Mouse (Mus musculus) MEL (cell line): Measurements from ENCODE around the gene 9030612E09Rik. TPM values are rescaled to one million over a fixed set of nuclear protein-coding genes. Genes with fewer than 3 reads are reported as not detected.

Experiments
- DNase-seq: peaks from one replicate; pipeline ENCODE4 v3.0.0; 2011; ENCODE audit warnings: low read depth, low spot score
- H3K27ac ChIP-seq: 2 replicates; pipeline ENCODE4 v1.5.1; 2012; ENCODE audit warnings: low read depth, mild to moderate bottlenecking, control low read depth, low read length, moderate library complexity; ENCODE audit not compliant: control insufficient read depth
- H3K27me3 ChIP-seq, 2 experiments: fragments of 150-350 bp in 1 of 2; sonication (generic) in 1 of 2; 2 replicates each; pipeline ENCODE4 v1.6.1; 2012; ENCODE audit warnings: low read length in 2 of 2, mild to moderate bottlenecking in 2 of 2, improper control_type of control experiment in 1 of 2, moderate library complexity in 1 of 2; ENCODE audit not compliant: insufficient read depth in 2 of 2, control insufficient read depth in 1 of 2
- H3K36me3 ChIP-seq, 2 experiments: 2 replicates each; pipeline ENCODE4 v1.6.1; 2012 to 2014; ENCODE audit warnings: low read length in 2 of 2, improper control_type of control experiment in 1 of 2, inconsistent platforms in 1 of 2, mild to moderate bottlenecking in 1 of 2; ENCODE audit not compliant: insufficient read depth in 2 of 2, control insufficient read depth in 1 of 2
- H3K4me1 ChIP-seq, 2 experiments: fragments of 150-350 bp in 1 of 2; sonication (generic) in 1 of 2; 2 replicates each; pipeline ENCODE4 v1.6.1; 2012; ENCODE audit warnings: low read length in 2 of 2, improper control_type of control experiment in 1 of 2, mild to moderate bottlenecking in 1 of 2; ENCODE audit not compliant: insufficient read depth in 2 of 2, control insufficient read depth in 1 of 2
- H3K4me3 ChIP-seq, 2 experiments: fragments of 150-350 bp in 1 of 2; sonication (generic) in 1 of 2; 2 replicates each; pipeline ENCODE4 v1.5.1; 2012; ENCODE audit warnings: low read depth in 2 of 2, low read length in 2 of 2, mild to moderate bottlenecking in 2 of 2, moderate library complexity in 2 of 2, control low read depth in 1 of 2, improper control_type of control experiment in 1 of 2; ENCODE audit not compliant: control insufficient read depth in 1 of 2, insufficient read depth in 1 of 2
- H3K79me2 ChIP-seq: 2 replicates; pipeline ENCODE4 v1.6.1; 2012; ENCODE audit warnings: mild to moderate bottlenecking, low read length, moderate library complexity; ENCODE audit not compliant: control insufficient read depth, poor library complexity, insufficient read depth
- H3K9ac ChIP-seq: 2 replicates; pipeline ENCODE4 v1.6.1; 2012; ENCODE audit warnings: low read depth, mild to moderate bottlenecking, control low read depth, low read length, moderate library complexity; ENCODE audit not compliant: control insufficient read depth, poor library complexity, severe bottlenecking
- H3K9me3 ChIP-seq: fragments of 150-350 bp; sonication (generic); replicated peaks from 2 replicates; pipeline ENCODE4 v1.6.1; 2012; ENCODE audit warnings: mild to moderate bottlenecking, low read length, improper control_type of control experiment, moderate library complexity; ENCODE audit not compliant: insufficient read depth
- BHLHE40 ChIP-seq: IDR thresholded peaks from 2 replicates; pipeline ENCODE4 v1.6.1; 2012; ENCODE audit warnings: low read depth, mild to moderate bottlenecking, inconsistent platforms, low read length, improper control_type of control experiment, borderline replicate concordance
- CHD2 ChIP-seq: IDR thresholded peaks from 2 replicates; pipeline ENCODE4 v1.6.1; 2011; ENCODE audit warnings: low read length, improper control_type of control experiment
- CTCF ChIP-seq, 3 experiments: IDR thresholded peaks in 2 of 3; conservative IDR thresholded peaks in 1 of 3; 2 replicates each; pipeline ENCODE4 v1.5.1; 2011 to 2012; ENCODE audit warnings: low read length in 3 of 3, low read depth in 2 of 3, mild to moderate bottlenecking in 2 of 3, improper control_type of control experiment in 1 of 3, inconsistent platforms in 1 of 3, mixed read lengths in 1 of 3, moderate library complexity in 1 of 3; ENCODE audit not compliant: control insufficient read depth in 1 of 3, insufficient read depth in 1 of 3, poor library complexity in 1 of 3, severe bottlenecking in 1 of 3
- E2F4 ChIP-seq: IDR thresholded peaks from 2 replicates; pipeline ENCODE4 v1.6.1; 2011; ENCODE audit warnings: low read depth, low read length, improper control_type of control experiment, borderline replicate concordance
- ELF1 ChIP-seq: IDR thresholded peaks from 2 replicates; pipeline ENCODE4 v1.6.1; 2014; ENCODE audit warnings: low read depth, mild to moderate bottlenecking, inconsistent platforms, low read length, improper control_type of control experiment, moderate library complexity
- EP300 ChIP-seq, 2 experiments: IDR thresholded peaks; 2 replicates each; pipeline ENCODE4 v1.6.1; 2011; ENCODE audit warnings: improper control_type of control experiment in 2 of 2, low read length in 2 of 2, low read depth in 1 of 2, mild to moderate bottlenecking in 1 of 2
- ETS1 ChIP-seq: IDR thresholded peaks from 2 replicates; pipeline ENCODE4 v1.6.1; 2012; ENCODE audit warnings: low read depth, mild to moderate bottlenecking, inconsistent platforms, low read length, improper control_type of control experiment, moderate library complexity
- GABPA ChIP-seq: IDR thresholded peaks from 2 replicates; pipeline ENCODE4 v1.6.1; 2012; ENCODE audit warnings: low read depth, mild to moderate bottlenecking, inconsistent platforms, low read length, improper control_type of control experiment, moderate library complexity
- HCFC1 ChIP-seq: IDR thresholded peaks from 2 replicates; pipeline ENCODE4 v1.6.1; 2012; ENCODE audit warnings: low read depth, mild to moderate bottlenecking, inconsistent platforms, low read length, improper control_type of control experiment, moderate library complexity
- KAT2A ChIP-seq: conservative IDR thresholded peaks from 2 replicates; pipeline ENCODE4 v1.6.1; 2012; ENCODE audit warnings: low read depth, low read length, improper control_type of control experiment, inconsistent platforms
- MAFK ChIP-seq: IDR thresholded peaks from 2 replicates; pipeline ENCODE4 v1.6.1; 2011; ENCODE audit warnings: low read depth, mild to moderate bottlenecking, low read length, improper control_type of control experiment, borderline replicate concordance
- MAX ChIP-seq: IDR thresholded peaks from 2 replicates; pipeline ENCODE4 v1.6.1; 2011; ENCODE audit warnings: low read length, improper control_type of control experiment
- MAZ ChIP-seq: IDR thresholded peaks from 2 replicates; pipeline ENCODE4 v1.6.1; 2012; ENCODE audit warnings: low read depth, mild to moderate bottlenecking, inconsistent platforms, low read length, improper control_type of control experiment
- MEF2A ChIP-seq: IDR thresholded peaks from 2 replicates; pipeline ENCODE4 v1.6.1; 2014; ENCODE audit warnings: low read depth, mild to moderate bottlenecking, inconsistent platforms, low read length, improper control_type of control experiment; ENCODE audit not compliant: poor library complexity, insufficient replicate concordance, severe bottlenecking; ENCODE audit errors: extremely low read depth
- MXI1 ChIP-seq: IDR thresholded peaks from 2 replicates; pipeline ENCODE4 v1.6.1; 2011; ENCODE audit warnings: mild to moderate bottlenecking, low read depth, low read length, improper control_type of control experiment
- MYB ChIP-seq: IDR thresholded peaks from 2 replicates; pipeline ENCODE4 v1.6.1; 2011; ENCODE audit warnings: mild to moderate bottlenecking, low read depth, low read length, improper control_type of control experiment
- NELFE ChIP-seq: IDR thresholded peaks from 2 replicates; pipeline ENCODE4 v1.6.1; 2011; ENCODE audit warnings: low read depth, low read length, improper control_type of control experiment
- NRF1 ChIP-seq: IDR thresholded peaks from 2 replicates; pipeline ENCODE4 v1.6.1; 2014; ENCODE audit warnings: low read depth, mild to moderate bottlenecking, inconsistent platforms, low read length, improper control_type of control experiment, moderate library complexity; ENCODE audit not compliant: poor library complexity, insufficient read depth, severe bottlenecking
- POLR2A ChIP-seq, 2 experiments: IDR thresholded peaks; 2 replicates each; pipeline ENCODE4 v1.6.1; 2011 to 2012; ENCODE audit warnings: low read length in 2 of 2, mild to moderate bottlenecking in 2 of 2, control low read depth in 1 of 2, improper control_type of control experiment in 1 of 2, low read depth in 1 of 2, moderate library complexity in 1 of 2; ENCODE audit not compliant: control insufficient read depth in 1 of 2, insufficient read depth in 1 of 2, poor library complexity in 1 of 2
- POLR2AphosphoS2 ChIP-seq: IDR thresholded peaks from 2 replicates; pipeline ENCODE4 v1.6.1; 2011; ENCODE audit warnings: low read length, improper control_type of control experiment
- POLR2AphosphoS5 ChIP-seq: IDR thresholded peaks from 2 replicates; pipeline ENCODE4 v1.6.1; 2012; ENCODE audit warnings: low read depth, borderline replicate concordance, mild to moderate bottlenecking, inconsistent platforms, low read length, moderate library complexity, mixed read lengths
- RAD21 ChIP-seq: IDR thresholded peaks from 2 replicates; pipeline ENCODE4 v1.6.1; 2011; ENCODE audit warnings: mild to moderate bottlenecking, low read depth, low read length, improper control_type of control experiment
- RCOR1 ChIP-seq: IDR thresholded peaks from 2 replicates; pipeline ENCODE4 v1.6.1; 2012; ENCODE audit warnings: low read depth, mild to moderate bottlenecking, inconsistent platforms, low read length, improper control_type of control experiment
- SIN3A ChIP-seq: IDR thresholded peaks from 2 replicates; pipeline ENCODE4 v1.6.1; 2012; ENCODE audit warnings: low read length, improper control_type of control experiment, inconsistent platforms
- SMC3 ChIP-seq: IDR thresholded peaks from 2 replicates; pipeline ENCODE4 v1.6.1; 2011; ENCODE audit warnings: low read depth, low read length, improper control_type of control experiment
- TAL1 ChIP-seq: IDR thresholded peaks from 2 replicates; pipeline ENCODE4 v1.6.1; 2012; ENCODE audit warnings: mild to moderate bottlenecking, inconsistent platforms, low read length, moderate library complexity, mixed read lengths
- TBP ChIP-seq: IDR thresholded peaks from 2 replicates; pipeline ENCODE4 v1.8.0; 2011; ENCODE audit warnings: low read depth, low read length, improper control_type of control experiment
- TCF12 ChIP-seq: IDR thresholded peaks from 2 replicates; pipeline ENCODE4 v1.6.1; 2014; ENCODE audit warnings: low read depth, mild to moderate bottlenecking, inconsistent platforms, low read length, improper control_type of control experiment, moderate library complexity
- UBTF ChIP-seq: IDR thresholded peaks from 2 replicates; pipeline ENCODE4 v1.6.1; 2012; ENCODE audit warnings: low read depth, mild to moderate bottlenecking, inconsistent platforms, low read length, improper control_type of control experiment, moderate library complexity, borderline replicate concordance; ENCODE audit not compliant: insufficient read depth
- USF1 ChIP-seq: IDR thresholded peaks from 2 replicates; pipeline ENCODE4 v1.6.1; 2014; ENCODE audit warnings: low read depth, mild to moderate bottlenecking, inconsistent platforms, low read length, improper control_type of control experiment, moderate library complexity
- USF2 ChIP-seq, 2 experiments: IDR thresholded peaks; 2 replicates each; pipeline ENCODE4 v1.6.1; 2011 to 2012; ENCODE audit warnings: improper control_type of control experiment in 2 of 2, low read length in 2 of 2, borderline replicate concordance in 1 of 2, inconsistent platforms in 1 of 2, low read depth in 1 of 2, mild to moderate bottlenecking in 1 of 2; ENCODE audit not compliant: insufficient read depth in 1 of 2
- ZC3H11A ChIP-seq: IDR thresholded peaks from 2 replicates; pipeline ENCODE4 v1.6.1; 2012; ENCODE audit warnings: low read depth, mild to moderate bottlenecking, inconsistent platforms, low read length, improper control_type of control experiment
- ZKSCAN1 ChIP-seq: IDR thresholded peaks from 2 replicates; pipeline ENCODE4 v1.6.1; 2012; ENCODE audit warnings: low read depth, mild to moderate bottlenecking, inconsistent platforms, low read length, improper control_type of control experiment, moderate library complexity
- ZMIZ1 ChIP-seq: IDR thresholded peaks from 2 replicates; pipeline ENCODE4 v1.6.1; 2012; ENCODE audit warnings: low read depth, mild to moderate bottlenecking, inconsistent platforms, low read length, improper control_type of control experiment, moderate library complexity
- ZNF384 ChIP-seq: IDR thresholded peaks from 2 replicates; pipeline ENCODE4 v1.6.1; 2012; ENCODE audit warnings: low read depth, mild to moderate bottlenecking, inconsistent platforms, low read length, improper control_type of control experiment
- polyA plus RNA-seq, 2 experiments: library from polyadenylated mRNA; stranded (reverse) in 1 of 2; unstranded in 1 of 2; fragments of >175 nt in 1 of 2; fragments of >200 nt in 1 of 2; gene quantifications; 2 replicates each; pipeline versions ENCODE4 v1.2.1 to v1.2.4; 2012; ENCODE audit warnings: low replicate concordance in 2 of 2, low read depth in 1 of 2; ENCODE audit not compliant: insufficient read length in 2 of 2, insufficient read depth in 1 of 2, missing spikeins in 1 of 2
- total RNA-seq: library from RNA; depleted of rRNA; stranded (reverse); fragments of 300-350 nt; gene quantifications from 2 replicates; pipeline ENCODE4 v1.2.3, GENCODE M21; 2012

9030612E09Rik gene
- total and polyA plus RNA-seq, 3 experiments, result not detected

DNA sequence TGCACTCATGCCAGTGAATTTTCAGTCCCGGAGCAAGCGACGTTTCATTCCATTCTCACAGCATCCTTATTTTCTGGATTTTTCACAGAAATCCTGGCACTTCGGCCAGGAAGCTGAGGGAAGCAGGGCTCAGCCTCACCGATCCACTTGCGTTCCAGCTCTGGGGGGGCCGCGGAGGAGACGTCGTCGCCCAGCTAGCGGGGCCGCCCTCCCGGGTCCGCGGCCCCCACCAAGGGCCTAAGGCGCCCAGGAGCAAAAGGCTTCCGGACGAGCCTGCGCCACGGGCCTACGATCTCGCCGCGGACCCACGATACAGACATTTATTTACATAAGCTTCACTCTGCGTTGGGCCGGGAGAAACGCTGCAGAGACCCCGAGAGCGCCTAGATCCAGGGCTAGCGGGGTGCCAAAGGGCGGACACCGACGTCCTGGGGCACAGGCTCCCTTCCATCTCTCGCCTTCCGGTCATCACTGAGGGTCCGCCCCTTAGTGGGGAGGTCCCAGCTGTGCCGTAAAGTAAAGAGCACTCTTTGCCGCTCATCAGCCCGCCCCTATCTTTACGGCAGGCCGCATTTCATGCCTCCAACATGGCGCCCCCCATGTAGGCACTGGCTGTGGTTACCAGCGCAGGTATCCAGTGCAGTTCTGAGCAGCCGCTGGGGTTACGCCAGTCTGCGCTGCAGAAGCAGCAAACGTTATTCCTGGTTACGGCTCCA lies 46.6 kb downstream of the 9030612E09Rik start, which contains the start of gene Pdss2:
Gene Pdss2, plus strand, starts transcription at position 577 of the 716 bp plus-strand sequence.
- TF ChIP-seq USF1, result no peak
- no peak for TF ChIP-seq RAD21
- no peak for TF ChIP-seq MEF2A
- peak; percentile 91 for TF ChIP-seq SIN3A
- no peak for TF ChIP-seq CTCF (IDR thresholded peaks at IDR 0.05 in 2 of 3, conservative IDR thresholded peaks at IDR 0.05 in 1 of 3; ENCODE audit: control insufficient read depth in 1 of 3, insufficient read depth in 1 of 3, low read depth in 2 of 3, low read length in 3 of 3, poor library complexity in 1 of 3, severe bottlenecking in 1 of 3)
- TF ChIP-seq TCF12, result peak; percentile 82
- TF ChIP-seq MXI1, result peak; percentile 93
- TF ChIP-seq SMC3, result no peak
- no peak for TF ChIP-seq ZNF384
- peak; percentile 72; the same call in 1 of the 2 replicates for TF ChIP-seq POLR2AphosphoS5
- TF ChIP-seq ZC3H11A, result no peak
- peak; percentile 73 for TF ChIP-seq ELF1
- TF ChIP-seq GABPA, result no peak
- peak; percentile 93; the same call in 1 of the 2 replicates for TF ChIP-seq POLR2AphosphoS2
- no peak for TF ChIP-seq E2F4
- no peak for TF ChIP-seq USF2 (IDR thresholded peaks at IDR 0.05; ENCODE audit: borderline replicate concordance in 1 of 2, insufficient read depth in 1 of 2, low read depth in 1 of 2, low read length in 2 of 2)
- TF ChIP-seq TBP, result peak; percentile 91
- TF ChIP-seq UBTF, result no peak
- no peak for TF ChIP-seq TAL1
- TF ChIP-seq NRF1, result peak; percentile 51; the same call in 1 of the 2 replicates
- TF ChIP-seq MAX, result peak; percentile 69; the same call in 1 of the 2 replicates
- peak; percentile 77; the same call in 1 of the 2 replicates for TF ChIP-seq ZMIZ1
- TF ChIP-seq MAFK, result no peak
- peak; percentile 61; the same call in 1 of the 2 replicates for TF ChIP-seq MAZ
- TF ChIP-seq CHD2, result no peak
- TF ChIP-seq MYB, result no peak
- TF ChIP-seq POLR2A (IDR thresholded peaks at IDR 0.05; ENCODE audit: control insufficient read depth in 1 of 2, insufficient read depth in 1 of 2, low read depth in 1 of 2, low read length in 2 of 2, poor library complexity in 1 of 2), result peak; percentile 83 to 99; a peak in 3 of 4 replicates
- peak; percentile 88 for TF ChIP-seq KAT2A
- no peak for TF ChIP-seq ZKSCAN1
- peak; percentile 96 for TF ChIP-seq HCFC1
- TF ChIP-seq BHLHE40, result no peak
- TF ChIP-seq NELFE, result peak; percentile 95
- peak; percentile 56; the same call in 1 of the 2 replicates for TF ChIP-seq ETS1
- TF ChIP-seq EP300 (IDR thresholded peaks at IDR 0.05; ENCODE audit: low read depth in 1 of 2, low read length in 2 of 2), result 0 out of 4 replicates have a peak, but pooled peaks of 1 of the 2 experiments have one; percentile 22
- 0 out of 2 replicates have a peak, but pooled peaks have one; percentile 12 for TF ChIP-seq RCOR1
- Histone ChIP-seq H3K27ac (peak within 1 kb of the TSS; percentile 74), H3K27me3 (no peaks in the 10 kb centered on the region), H3K79me2 (peaks cover 12% of the 10 kb centered on the region), H3K4me3 (peak within 1 kb of the TSS; percentile 64 to 89), H3K9me3 (no peaks in the 10 kb centered on the region), H3K4me1 (peaks cover under 1 to 11% of the 10 kb centered on the region in 2 experiments), H3K36me3 (peaks cover 0 to 18% of the 10 kb centered on the region in 2 experiments; a peak in 2 of 4 replicates), H3K9ac (peak within 1 kb of the TSS; percentile 94)
- peak; percentile 96 for DNase-seq
